Mouse (Mus musculus): Measurements from ENCODE around the gene Anks1b. TPM values are rescaled to one million over a fixed set of nuclear protein-coding genes. Genes with fewer than 3 reads are reported as not detected.

Anks1b gene
- polyA plus RNA-seq, 1 experiment from 2014 or later: 0.84 TPM

- Histone ChIP-seq H3K27me3 (ENCODE audit: control insufficient read depth, insufficient read depth, low read length) (peaks cover 6% of the 10 kb centered on the region; the same call in 1 of the 2 replicates), H3K9me3 (replicated peaks; ENCODE audit: control insufficient read depth, low read length) (no peaks in the 10 kb centered on the region), H3K4me1 (ENCODE audit: control insufficient read depth, insufficient read depth, low read length) (no peaks in the 10 kb centered on the region), H3K9ac (ENCODE audit: low read depth, low read length) (no peak overlapping the region), H3K36me3 (ENCODE audit: control insufficient read depth, insufficient read depth, low read length) (no peaks in the 10 kb centered on the region), H3K27ac (ENCODE audit: low read depth, low read length) (no peak overlapping the region), H3K4me2 (no peak overlapping the region), H3K4me3 (ENCODE audit: low read depth, low read length) (no peak overlapping the region)
- 61% methylated on average over 5 of the region's 5 CpGs for WGBS (ENCODE audit: insufficient replicate concordance)
- ATAC-seq (replicated peaks; ENCODE audit: insufficient number of reproducible peaks, low FRiP score, low TSS enrichment): no peak
Measured at GRCm38 (mm10) chr10:90723071-90723494, 849.8 kb downstream of the Anks1b start.

- Histone ChIP-seq H3K4me2 (no peak overlapping the region), H3K27me3 (ENCODE audit: control insufficient read depth, insufficient read depth, low read length) (peaks cover 10% of the 10 kb centered on the region), H3K27ac (ENCODE audit: low read depth, low read length) (no peak overlapping the region), H3K36me3 (ENCODE audit: control insufficient read depth, insufficient read depth, low read length) (no peaks in the 10 kb centered on the region), H3K9me3 (replicated peaks; ENCODE audit: control insufficient read depth, low read length) (no peaks in the 10 kb centered on the region), H3K4me3 (ENCODE audit: low read depth, low read length) (no peak overlapping the region), H3K4me1 (ENCODE audit: control insufficient read depth, insufficient read depth, low read length) (no peaks in the 10 kb centered on the region), H3K9ac (ENCODE audit: low read depth, low read length) (no peak overlapping the region)
- 78% methylated on average over 13 of the region's 13 CpGs for WGBS (ENCODE audit: insufficient replicate concordance)
- ATAC-seq (replicated peaks; ENCODE audit: insufficient number of reproducible peaks, low FRiP score, low TSS enrichment): no peak
Measured at GRCm38 (mm10) chr10:90723941-90724341, 850.6 kb downstream of the Anks1b start.

- Histone ChIP-seq H3K4me1 (ENCODE audit: control insufficient read depth, insufficient read depth, low read length) (no peaks in the 10 kb centered on the region), H3K36me3 (ENCODE audit: control insufficient read depth, insufficient read depth, low read length) (no peaks in the 10 kb centered on the region), H3K4me3 (ENCODE audit: low read depth, low read length) (no peak overlapping the region), H3K27me3 (ENCODE audit: control insufficient read depth, insufficient read depth, low read length) (peaks cover 10% of the 10 kb centered on the region), H3K27ac (ENCODE audit: low read depth, low read length) (no peak overlapping the region), H3K9ac (ENCODE audit: low read depth, low read length) (no peak overlapping the region), H3K9me3 (replicated peaks; ENCODE audit: control insufficient read depth, low read length) (no peaks in the 10 kb centered on the region), H3K4me2 (no peak overlapping the region)
- 64% methylated on average over 1 of the region's 1 CpGs for WGBS (ENCODE audit: insufficient replicate concordance)
- no peak for ATAC-seq (replicated peaks; ENCODE audit: insufficient number of reproducible peaks, low FRiP score, low TSS enrichment)
Measured at GRCm38 (mm10) chr10:90724931-90725330, 851.6 kb downstream of the Anks1b start.

- H3K36me3 ChIP-seq (ENCODE audit: control insufficient read depth, insufficient read depth, low read length): no peaks in the 10 kb centered on the region
- H3K27me3 ChIP-seq (ENCODE audit: control insufficient read depth, insufficient read depth, low read length): peaks cover 10% of the 10 kb centered on the region
- no peak for ATAC-seq (replicated peaks; ENCODE audit: insufficient number of reproducible peaks, low FRiP score, low TSS enrichment)
- no peaks in the 10 kb centered on the region for H3K9me3 ChIP-seq (replicated peaks; ENCODE audit: control insufficient read depth, low read length)
- H3K27ac ChIP-seq (ENCODE audit: low read depth, low read length): no peak overlapping the region
- no peaks in the 10 kb centered on the region for H3K4me1 ChIP-seq (ENCODE audit: control insufficient read depth, insufficient read depth, low read length)
- WGBS (ENCODE audit: insufficient replicate concordance): 28% methylated on average over 22 of the region's 22 CpGs
- H3K4me3 ChIP-seq (ENCODE audit: low read depth, low read length): no peak overlapping the region; the same call in 1 of the 2 replicates
- H3K4me2 ChIP-seq: peak overlapping the region; percentile 63
- 0 out of 2 replicates have a peak overlapping the region, but pooled peaks have one; percentile 22 for H3K9ac ChIP-seq (ENCODE audit: low read depth, low read length)
Measured at GRCm38 (mm10) chr10:90728401-90729358, 855.4 kb downstream of the Anks1b start.

- 57% methylated on average over 10 of the region's 10 CpGs for WGBS (ENCODE audit: insufficient replicate concordance)
- no peak overlapping the region for H3K4me2 ChIP-seq
- no peaks in the 10 kb centered on the region for H3K9me3 ChIP-seq (replicated peaks; ENCODE audit: control insufficient read depth, low read length)
- H3K4me1 ChIP-seq (ENCODE audit: control insufficient read depth, insufficient read depth, low read length): no peaks in the 10 kb centered on the region
- H3K9ac ChIP-seq (ENCODE audit: low read depth, low read length): no peak overlapping the region
- ATAC-seq (replicated peaks; ENCODE audit: insufficient number of reproducible peaks, low FRiP score, low TSS enrichment): no peak
- H3K4me3 ChIP-seq (ENCODE audit: low read depth, low read length): no peak overlapping the region
- H3K27me3 ChIP-seq (ENCODE audit: control insufficient read depth, insufficient read depth, low read length): peaks cover 10% of the 10 kb centered on the region
- no peak overlapping the region for H3K27ac ChIP-seq (ENCODE audit: low read depth, low read length)
- H3K36me3 ChIP-seq (ENCODE audit: control insufficient read depth, insufficient read depth, low read length): no peaks in the 10 kb centered on the region
Measured at GRCm38 (mm10) chr10:90729527-90729926, 856.2 kb downstream of the Anks1b start.

GRCm38 (mm10) chr10:90732823-90733222 lies 859.5 kb downstream of the Anks1b start:
- no peak for ATAC-seq (replicated peaks; ENCODE audit: insufficient number of reproducible peaks, low FRiP score, low TSS enrichment)
- Histone ChIP-seq H3K27me3 (ENCODE audit: control insufficient read depth, insufficient read depth, low read length) (peaks cover 7% of the 10 kb centered on the region; the same call in 1 of the 2 replicates), H3K27ac (ENCODE audit: low read depth, low read length) (no peak overlapping the region), H3K4me1 (ENCODE audit: control insufficient read depth, insufficient read depth, low read length) (no peaks in the 10 kb centered on the region), H3K4me2 (no peak overlapping the region), H3K9me3 (replicated peaks; ENCODE audit: control insufficient read depth, low read length) (no peaks in the 10 kb centered on the region), H3K4me3 (ENCODE audit: low read depth, low read length) (no peak overlapping the region), H3K9ac (ENCODE audit: low read depth, low read length) (no peak overlapping the region), H3K36me3 (ENCODE audit: control insufficient read depth, insufficient read depth, low read length) (no peaks in the 10 kb centered on the region)
- 66% methylated on average over 4 of the region's 4 CpGs for WGBS (ENCODE audit: insufficient replicate concordance)

GRCm38 (mm10) chr10:90733632-90734031 lies 860.3 kb downstream of the Anks1b start:
- Histone ChIP-seq H3K9ac (ENCODE audit: low read depth, low read length) (no peak overlapping the region), H3K4me3 (ENCODE audit: low read depth, low read length) (no peak overlapping the region), H3K36me3 (ENCODE audit: control insufficient read depth, insufficient read depth, low read length) (no peaks in the 10 kb centered on the region), H3K4me1 (ENCODE audit: control insufficient read depth, insufficient read depth, low read length) (no peaks in the 10 kb centered on the region), H3K4me2 (no peak overlapping the region), H3K9me3 (replicated peaks; ENCODE audit: control insufficient read depth, low read length) (no peaks in the 10 kb centered on the region), H3K27me3 (ENCODE audit: control insufficient read depth, insufficient read depth, low read length) (no peaks in the 10 kb centered on the region), H3K27ac (ENCODE audit: low read depth, low read length) (no peak overlapping the region)
- 26% methylated on average over 5 of the region's 5 CpGs for WGBS (ENCODE audit: insufficient replicate concordance)
- no peak for ATAC-seq (replicated peaks; ENCODE audit: insufficient number of reproducible peaks, low FRiP score, low TSS enrichment)

GRCm38 (mm10) chr10:90738475-90738874 lies 865.2 kb downstream of the Anks1b start:
- Histone ChIP-seq H3K4me1 (ENCODE audit: control insufficient read depth, insufficient read depth, low read length) (no peaks in the 10 kb centered on the region), H3K4me2 (no peak overlapping the region), H3K9ac (ENCODE audit: low read depth, low read length) (no peak overlapping the region), H3K9me3 (replicated peaks; ENCODE audit: control insufficient read depth, low read length) (no peaks in the 10 kb centered on the region), H3K27ac (ENCODE audit: low read depth, low read length) (no peak overlapping the region), H3K27me3 (ENCODE audit: control insufficient read depth, insufficient read depth, low read length) (no peaks in the 10 kb centered on the region), H3K4me3 (ENCODE audit: low read depth, low read length) (no peak overlapping the region), H3K36me3 (ENCODE audit: control insufficient read depth, insufficient read depth, low read length) (no peaks in the 10 kb centered on the region)
- no peak for ATAC-seq (replicated peaks; ENCODE audit: insufficient number of reproducible peaks, low FRiP score, low TSS enrichment)
- 67% methylated on average over 2 of the region's 2 CpGs for WGBS (ENCODE audit: insufficient replicate concordance)
